Mouse (Mus musculus): ENCODE results near the gene Pdzph1.

DNA sequence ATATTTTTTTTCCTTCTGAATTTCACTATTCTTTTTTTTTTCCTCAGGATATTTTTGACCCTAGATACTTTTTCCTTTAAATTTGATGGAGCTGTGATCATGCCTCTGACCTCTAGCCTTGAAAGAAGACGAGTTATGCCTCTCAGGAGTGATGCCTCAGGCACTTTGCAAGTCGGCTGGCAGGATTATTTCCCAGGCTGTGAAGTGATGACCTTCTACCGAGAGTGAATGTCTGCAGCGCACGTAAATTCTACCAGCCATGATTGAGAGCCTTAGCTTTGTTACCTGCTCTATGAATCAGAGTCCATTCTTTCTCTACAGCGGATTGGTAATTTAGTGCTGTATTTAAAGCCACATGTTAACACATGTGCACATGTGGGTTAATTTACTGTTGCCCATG is 33.3 kb upstream of the Pdzph1 start:
- no peak for TF ChIP-seq MAFK (IDR thresholded peaks at IDR 0.05; ENCODE audit: insufficient read depth, low read depth, low read length)
- TF ChIP-seq ZNF384 (IDR thresholded peaks at IDR 0.05; ENCODE audit: low read depth, low read length) = no peak
- no peak for TF ChIP-seq HCFC1 (IDR thresholded peaks at IDR 0.05; ENCODE audit: borderline replicate concordance, insufficient read depth, low read length)
- TF ChIP-seq ZC3H11A (IDR thresholded peaks at IDR 0.05; ENCODE audit: borderline replicate concordance, low read depth, low read length) = no peak
